Mouse (Mus musculus) cerebellum, adult 2 months (tissue): ENCODE measurements around the gene Evi2a.
A peak's percentile ranks its signal among the peaks of the same experiment; 100 is the strongest.

ENCODE experiments used
- CTCF ChIP-seq: fragments of 200-500 bp; IDR thresholded peaks from 2 replicates; pipeline ENCODE4 v1.5.1; 2011; ENCODE audit warnings: low read depth, mild to moderate bottlenecking, control low read depth, low read length, moderate library complexity, borderline replicate concordance; ENCODE audit not compliant: insufficient read depth
- POLR2A ChIP-seq: fragments of 200-500 bp; IDR thresholded peaks from 2 replicates; pipeline ENCODE4 v1.6.1; 2011; ENCODE audit warnings: low read length, control low read depth, borderline replicate concordance; ENCODE audit not compliant: insufficient read depth

DNA sequence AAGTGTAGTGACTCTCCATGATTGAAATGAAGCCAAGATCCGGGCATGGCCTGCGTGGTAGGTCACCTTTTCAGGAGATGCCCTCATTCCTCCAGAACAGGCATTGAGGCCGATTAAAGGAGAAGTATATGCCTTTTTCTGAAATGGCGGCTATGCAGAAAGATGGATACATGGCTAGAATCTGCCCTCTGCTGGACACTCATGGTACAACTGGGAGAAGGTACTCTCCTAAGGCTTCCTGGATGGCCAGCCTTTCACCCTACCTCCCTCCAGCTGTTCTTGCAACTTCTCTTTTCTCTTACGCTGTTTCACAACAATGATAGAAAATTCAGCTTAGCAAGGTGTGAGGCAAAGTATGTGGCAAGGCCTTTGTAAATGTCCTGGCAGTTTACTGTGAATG lies 47.3 kb upstream of the Evi2a start:
- TF ChIP-seq CTCF (peak; percentile 59), POLR2A (no peak)
